Mouse (Mus musculus) embryonic facial prominence, embryonic 11.5 days (tissue): ENCODE data around the gene Cfl2. TPM values are rescaled to one million over a fixed set of nuclear protein-coding genes. Genes with fewer than 3 reads are reported as not detected.

Source experiments
- ATAC-seq: fragments of 200-750 bp; cut with Nextera tagmentation; replicated peaks from 2 replicates; pipeline ENCODE4 v1.8.0; 2017; ENCODE audit warnings: low read depth; ENCODE audit not compliant: insufficient number of reproducible peaks, low FRiP score, low TSS enrichment
- DNase-seq: peaks from one replicate; pipeline ENCODE4 v3.0.0-alpha.2; 2015; ENCODE audit warnings: low spot score
- H3K27ac ChIP-seq: fragments of 300-500 bp; sonication (generic); replicated peaks from 2 replicates; pipeline ENCODE4 v1.5.1; 2014; ENCODE audit warnings: mild to moderate bottlenecking, low read depth, low read length, control low read depth
- H3K27me3 ChIP-seq: fragments of 300-500 bp; sonication (generic); 2 replicates; pipeline ENCODE4 v1.6.1; 2014; ENCODE audit warnings: mild to moderate bottlenecking, low read length, moderate library complexity, mixed read lengths; ENCODE audit not compliant: control insufficient read depth, insufficient read depth
- H3K36me3 ChIP-seq: fragments of 300-500 bp; sonication (generic); replicated peaks from 2 replicates; pipeline ENCODE4 v1.6.1; 2014; ENCODE audit warnings: low read depth, mild to moderate bottlenecking, low read length, moderate library complexity, mixed read lengths; ENCODE audit not compliant: control insufficient read depth, insufficient read depth
- H3K4me1 ChIP-seq: fragments of 300-500 bp; sonication (generic); 2 replicates; pipeline ENCODE4 v1.6.1; 2014; ENCODE audit warnings: low read length, mixed read lengths; ENCODE audit not compliant: control insufficient read depth, insufficient read depth
- H3K4me2 ChIP-seq: fragments of 300-500 bp; sonication (generic); 2 replicates; pipeline ENCODE4 v1.6.1; 2014; ENCODE audit warnings: low read depth, mild to moderate bottlenecking, control low read depth, low read length, moderate library complexity
- H3K4me3 ChIP-seq: fragments of 300-500 bp; sonication (generic); 2 replicates; pipeline ENCODE4 v1.5.1; 2014; ENCODE audit warnings: low read depth, low read length, control low read depth
- H3K9ac ChIP-seq: fragments of 300-500 bp; sonication (generic); replicated peaks from 2 replicates; pipeline ENCODE4 v1.6.1; 2014; ENCODE audit warnings: mild to moderate bottlenecking, control low read depth, low read length
- H3K9me3 ChIP-seq: fragments of 300-500 bp; sonication (generic); replicated peaks from 2 replicates; pipeline ENCODE4 v1.6.1; 2016; ENCODE audit warnings: mild to moderate bottlenecking, low read length, inconsistent platforms, mixed read lengths; ENCODE audit not compliant: control insufficient read depth
- WGBS: fragments of 180-500 bp; shearing (Covaris S2); extraction: QIAGEN DNeasy Blood & Tissue Kit; methylation state at CpG from one replicate; pipeline ENCODE4 v1.1.7; 2014; 5-methylcytosine and 5-hydroxymethylcytosine counted together
- polyA plus RNA-seq: library from polyadenylated mRNA; unstranded; fragments of >200 nt; fragmentation: Nextera tagmentation; extraction: Ambion mirVana; gene quantifications from 2 replicates; pipeline ENCODE4 v1.2.1, GENCODE M21; 2014

The Cfl2 gene
- polyA plus RNA-seq, 1 experiment from 2014 or later = 222 TPM

DNA sequence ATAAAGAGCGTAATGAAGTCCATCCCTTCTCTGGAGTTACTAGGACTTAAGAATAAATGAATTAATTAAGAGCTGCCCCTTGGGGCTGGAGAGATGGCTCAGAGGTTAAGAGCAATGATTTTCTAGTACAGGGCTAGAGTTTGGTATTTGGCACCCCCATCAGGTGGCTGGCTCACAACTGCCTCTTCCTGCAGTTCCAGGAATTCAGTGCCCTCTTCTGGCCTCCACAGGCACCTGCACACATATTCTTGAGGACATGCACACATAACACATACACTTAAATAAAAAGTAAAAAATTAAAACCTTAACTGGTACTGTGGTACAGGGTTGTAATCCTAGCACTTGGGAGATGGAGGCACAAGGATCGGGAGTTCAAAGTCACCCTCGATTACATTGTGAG lies 37.5 kb downstream of the Cfl2 start:
- DNase-seq (no peak), ATAC-seq (no peak)
- Histone ChIP-seq H3K36me3 (no peaks in the 10 kb centered on the region), H3K9ac (no peak overlapping the region), H3K27me3 (no peaks in the 10 kb centered on the region), H3K4me1 (no peaks in the 10 kb centered on the region), H3K27ac (no peak overlapping the region), H3K4me3 (no peak overlapping the region), H3K4me2 (no peak overlapping the region), H3K9me3 (no peaks in the 10 kb centered on the region)
- 94% methylated on average over 3 of the region's 3 CpGs for WGBS

DNA sequence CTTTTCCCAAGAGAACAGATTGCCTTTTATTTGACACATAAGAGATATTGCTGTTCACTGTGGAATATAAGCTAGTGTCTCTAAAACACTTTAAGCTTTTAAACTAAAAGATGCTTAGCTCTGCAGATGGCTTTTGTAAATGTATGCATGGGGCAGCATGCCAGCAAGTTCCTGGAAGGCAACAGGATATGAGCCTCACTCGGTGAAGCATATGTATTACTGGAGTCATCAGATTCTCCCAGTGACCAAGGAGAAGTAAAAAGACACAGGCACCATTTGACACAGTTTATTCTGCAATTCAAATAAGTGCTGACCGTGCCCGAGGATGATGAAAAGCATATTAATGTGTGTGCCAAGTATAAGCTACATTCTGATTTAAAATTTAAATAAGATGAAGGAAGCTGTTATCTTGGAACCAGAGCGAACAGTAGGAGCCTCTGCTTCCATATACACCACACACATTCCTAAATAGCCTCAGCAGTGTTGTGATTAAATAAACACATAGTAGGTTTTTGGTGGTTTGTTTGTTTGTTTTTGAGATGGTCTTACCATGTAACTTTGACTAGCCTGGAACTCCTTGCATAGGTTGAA lies 39.7 kb downstream of the Cfl2 start:
- H3K27ac ChIP-seq = no peak overlapping the region
- H3K4me1 ChIP-seq = no peaks in the 10 kb centered on the region
- no peak overlapping the region for H3K9ac ChIP-seq
- no peaks in the 10 kb centered on the region for H3K27me3 ChIP-seq
- 74% methylated on average over 4 of the region's 4 CpGs for WGBS
- DNase-seq = no peak
- H3K4me2 ChIP-seq = no peak overlapping the region
- H3K9me3 ChIP-seq = no peaks in the 10 kb centered on the region
- H3K36me3 ChIP-seq = no peaks in the 10 kb centered on the region
- H3K4me3 ChIP-seq = no peak overlapping the region
- no peak for ATAC-seq

DNA sequence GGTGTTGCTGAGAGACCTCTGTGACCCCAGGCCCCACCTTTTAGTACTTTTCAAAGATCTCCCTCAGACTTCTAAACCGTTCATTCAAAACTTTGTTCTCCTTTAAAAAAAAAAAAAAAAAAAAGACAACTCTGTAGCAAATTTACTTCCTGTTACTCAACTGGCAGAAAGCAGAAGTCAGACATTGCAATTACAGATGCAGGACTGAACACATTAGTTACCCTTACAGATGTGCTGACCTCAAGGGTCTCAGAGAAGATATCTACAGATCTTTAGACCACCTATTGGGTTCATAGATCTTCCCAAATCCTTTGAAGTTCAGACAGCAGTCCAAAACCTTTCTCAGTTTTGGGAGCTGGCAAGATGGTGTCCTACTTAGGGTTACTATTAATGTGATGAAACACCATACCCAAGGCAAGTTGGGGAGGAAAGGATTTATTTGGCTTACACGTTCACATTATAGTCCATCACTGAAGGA lies 42.0 kb downstream of the Cfl2 start:
- H3K27ac ChIP-seq = no peak overlapping the region
- ATAC-seq = no peak
- 42% methylated on average over 2 of the region's 2 CpGs for WGBS
- H3K27me3 ChIP-seq = no peaks in the 10 kb centered on the region
- no peak for DNase-seq
- no peaks in the 10 kb centered on the region for H3K4me1 ChIP-seq
- no peak overlapping the region for H3K4me3 ChIP-seq
- H3K9ac ChIP-seq = no peak overlapping the region
- H3K4me2 ChIP-seq = no peak overlapping the region
- no peaks in the 10 kb centered on the region for H3K36me3 ChIP-seq
- H3K9me3 ChIP-seq = no peaks in the 10 kb centered on the region

DNA sequence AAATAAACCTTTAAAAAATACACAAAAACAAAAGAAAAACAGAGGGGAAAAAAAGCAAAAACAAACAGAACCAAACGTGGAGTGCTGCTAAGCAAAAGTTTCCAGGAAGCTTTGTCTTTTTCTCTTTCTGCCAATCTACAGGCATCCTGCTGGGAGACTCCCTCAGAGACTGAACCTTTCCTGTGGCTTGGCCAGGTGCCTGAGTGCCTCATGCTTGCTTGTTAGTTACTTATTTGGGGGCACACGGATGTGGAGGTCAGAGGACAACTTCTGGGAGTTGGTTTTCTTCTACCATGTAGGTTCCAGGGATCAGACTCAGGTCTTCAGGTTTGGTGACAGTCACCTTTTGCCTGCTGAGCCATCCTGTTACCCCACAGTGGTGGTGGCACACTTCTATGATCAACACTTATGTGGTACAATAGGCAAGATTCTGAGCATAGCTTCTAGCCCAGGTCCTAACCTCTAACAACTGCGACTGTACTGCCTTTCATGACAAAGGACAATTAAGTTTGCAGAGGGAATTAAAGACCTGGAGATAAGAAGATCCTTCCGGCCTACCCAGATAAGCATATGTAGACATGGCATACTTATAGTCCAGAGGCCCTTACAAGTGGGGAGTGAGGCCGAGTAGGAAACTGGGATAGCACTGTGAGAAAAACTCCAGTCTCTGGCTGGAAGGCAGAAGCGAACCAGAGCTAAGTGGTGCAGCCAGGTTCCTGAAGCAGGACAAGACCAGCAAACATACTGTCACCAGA lies 43.3 kb downstream of the Cfl2 start:
- 73% methylated on average over 6 of the region's 6 CpGs for WGBS
- no peaks in the 10 kb centered on the region for H3K36me3 ChIP-seq
- DNase-seq = no peak

DNA sequence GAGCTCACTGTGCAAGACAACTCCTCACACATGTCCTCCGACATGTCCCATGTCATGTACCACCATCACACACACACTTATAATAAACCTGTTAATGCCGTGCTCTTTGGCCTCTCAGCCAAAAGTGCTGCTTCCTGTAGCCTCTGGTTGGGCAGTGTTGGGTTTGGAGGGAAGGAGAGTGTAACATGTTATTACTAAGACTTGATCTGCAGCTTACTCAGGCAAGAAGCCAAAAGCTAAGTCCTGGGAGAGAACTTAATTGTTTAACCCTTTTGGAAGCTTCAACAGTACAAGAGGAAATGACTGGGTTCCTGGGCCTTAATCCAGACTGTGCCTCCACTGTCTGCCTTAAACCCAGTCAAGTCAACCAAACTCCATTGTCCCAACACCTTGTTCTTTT lies 52.5 kb downstream of the Cfl2 start:
- WGBS = 75% methylated on average over 2 of the region's 2 CpGs
- H3K4me2 ChIP-seq = no peak overlapping the region
- DNase-seq (no peak), ATAC-seq (no peak)
- no peak overlapping the region for H3K27ac ChIP-seq
- no peaks in the 10 kb centered on the region for H3K27me3 ChIP-seq
- no peaks in the 10 kb centered on the region for H3K36me3 ChIP-seq
- no peak overlapping the region for H3K4me3 ChIP-seq
- no peaks in the 10 kb centered on the region for H3K9me3 ChIP-seq
- no peak overlapping the region for H3K9ac ChIP-seq
- H3K4me1 ChIP-seq = no peaks in the 10 kb centered on the region

More for the DNA sequence above, 43.3 kb downstream of the Cfl2 start:
- Histone ChIP-seq H3K27me3 (no peaks in the 10 kb centered on the region), H3K9me3 (no peaks in the 10 kb centered on the region), H3K4me3 (no peak overlapping the region), H3K27ac (no peak overlapping the region), H3K4me1 (no peaks in the 10 kb centered on the region), H3K4me2 (no peak overlapping the region), H3K9ac (no peak overlapping the region)
- no peak for ATAC-seq

Other genes with a start within 250 kb of the Cfl2 start
- gene Sptssa, start 206.3 kb downstream of the Cfl2 start, polyA plus RNA-seq = 213 and 221 TPM in 2 replicates
- 68.7 and 81.1 TPM in 2 replicates for gene Eapp, start 167.0 kb downstream of the Cfl2 start, polyA plus RNA-seq
- gene Snx6, start 67.2 kb downstream of the Cfl2 start, polyA plus RNA-seq = 279 and 297 TPM in 2 replicates
- gene Gm20403, start 123.7 kb upstream of the Cfl2 start, polyA plus RNA-seq = not detected in 2 replicates
- gene Baz1a, start 151.5 kb upstream of the Cfl2 start, polyA plus RNA-seq = 30.7 and 35.6 TPM in 2 replicates
- 35.6 and 40.3 TPM in 2 replicates for gene 2700097O09Rik, start 217.2 kb upstream of the Cfl2 start, polyA plus RNA-seq
- gene Srp54a, start 217.4 kb upstream of the Cfl2 start, polyA plus RNA-seq = 187 and 195 TPM in 2 replicates